Mouse (Mus musculus): ENCODE results near the gene Hs3st4. TPM values are rescaled to one million over a fixed set of nuclear protein-coding genes. Genes with fewer than 3 reads are reported as not detected.

The Hs3st4 gene
- polyA plus RNA-seq, 1 experiment from 2014 or later, result 0.08 TPM

GRCm38 (mm10) chr7:124163301-124163700 is 180.6 kb downstream of the Hs3st4 start:
- Histone ChIP-seq H3K4me2 (replicated peaks; ENCODE audit: low read depth, low read length) (no peak overlapping the region), H3K36me3 (ENCODE audit: control insufficient read depth, insufficient read depth, low read length) (no peaks in the 10 kb centered on the region), H3K4me1 (ENCODE audit: control insufficient read depth, insufficient read depth, low read length) (no peaks in the 10 kb centered on the region), H3K27me3 (ENCODE audit: control insufficient read depth, insufficient read depth, low read length) (no peaks in the 10 kb centered on the region), H3K9me3 (ENCODE audit: control insufficient read depth, low read length) (no peaks in the 10 kb centered on the region), H3K9ac (ENCODE audit: low read depth, low read length) (no peak overlapping the region), H3K27ac (ENCODE audit: low read depth, low read length) (no peak overlapping the region), H3K4me3 (ENCODE audit: low read length) (no peak overlapping the region)
- no peak for ATAC-seq (ENCODE audit: low FRiP score, low TSS enrichment)
- WGBS, result 97% methylated on average over 1 of the region's 1 CpGs

GRCm38 (mm10) chr7:124166229-124166628 is 183.6 kb downstream of the Hs3st4 start:
- Histone ChIP-seq H3K27ac (ENCODE audit: low read depth, low read length) (no peak overlapping the region), H3K4me3 (ENCODE audit: low read length) (no peak overlapping the region), H3K9me3 (ENCODE audit: control insufficient read depth, low read length) (no peaks in the 10 kb centered on the region), H3K9ac (ENCODE audit: low read depth, low read length) (no peak overlapping the region), H3K27me3 (ENCODE audit: control insufficient read depth, insufficient read depth, low read length) (no peaks in the 10 kb centered on the region), H3K36me3 (ENCODE audit: control insufficient read depth, insufficient read depth, low read length) (no peaks in the 10 kb centered on the region), H3K4me1 (ENCODE audit: control insufficient read depth, insufficient read depth, low read length) (no peaks in the 10 kb centered on the region), H3K4me2 (replicated peaks; ENCODE audit: low read depth, low read length) (no peak overlapping the region)
- WGBS, result 65% methylated on average over 1 of the region's 1 CpGs
- no peak for ATAC-seq (ENCODE audit: low FRiP score, low TSS enrichment)

GRCm38 (mm10) chr7:124168796-124169195 is 186.1 kb downstream of the Hs3st4 start:
- no peak overlapping the region for H3K4me2 ChIP-seq (replicated peaks; ENCODE audit: low read depth, low read length)
- no peak overlapping the region for H3K27ac ChIP-seq (ENCODE audit: low read depth, low read length)
- no peak overlapping the region for H3K9ac ChIP-seq (ENCODE audit: low read depth, low read length)
- H3K27me3 ChIP-seq (ENCODE audit: control insufficient read depth, insufficient read depth, low read length), result no peaks in the 10 kb centered on the region
- no peak for ATAC-seq (ENCODE audit: low FRiP score, low TSS enrichment)
- WGBS, result 94% methylated on average over 2 of the region's 2 CpGs
- H3K36me3 ChIP-seq (ENCODE audit: control insufficient read depth, insufficient read depth, low read length), result no peaks in the 10 kb centered on the region
- H3K4me3 ChIP-seq (ENCODE audit: low read length), result no peak overlapping the region
- H3K4me1 ChIP-seq (ENCODE audit: control insufficient read depth, insufficient read depth, low read length), result no peaks in the 10 kb centered on the region
- H3K9me3 ChIP-seq (ENCODE audit: control insufficient read depth, low read length), result no peaks in the 10 kb centered on the region

- WGBS, result 73% methylated on average over 2 of the region's 2 CpGs
- Histone ChIP-seq H3K4me3 (ENCODE audit: low read length) (no peak overlapping the region), H3K9ac (ENCODE audit: low read depth, low read length) (no peak overlapping the region), H3K4me2 (replicated peaks; ENCODE audit: low read depth, low read length) (no peak overlapping the region), H3K4me1 (ENCODE audit: control insufficient read depth, insufficient read depth, low read length) (no peaks in the 10 kb centered on the region), H3K27me3 (ENCODE audit: control insufficient read depth, insufficient read depth, low read length) (no peaks in the 10 kb centered on the region), H3K9me3 (ENCODE audit: control insufficient read depth, low read length) (no peaks in the 10 kb centered on the region), H3K27ac (ENCODE audit: low read depth, low read length) (no peak overlapping the region), H3K36me3 (ENCODE audit: control insufficient read depth, insufficient read depth, low read length) (no peaks in the 10 kb centered on the region)
- ATAC-seq (ENCODE audit: low FRiP score, low TSS enrichment), result no peak
These were observed 187.3 kb downstream of the Hs3st4 start for GRCm38 (mm10) chr7:124170001-124170400.

- no peak for ATAC-seq (ENCODE audit: low FRiP score, low TSS enrichment)
- Histone ChIP-seq H3K9me3 (ENCODE audit: control insufficient read depth, low read length) (no peaks in the 10 kb centered on the region), H3K36me3 (ENCODE audit: control insufficient read depth, insufficient read depth, low read length) (no peaks in the 10 kb centered on the region), H3K4me1 (ENCODE audit: control insufficient read depth, insufficient read depth, low read length) (no peaks in the 10 kb centered on the region), H3K4me3 (ENCODE audit: low read length) (no peak overlapping the region), H3K9ac (ENCODE audit: low read depth, low read length) (no peak overlapping the region), H3K27ac (ENCODE audit: low read depth, low read length) (no peak overlapping the region), H3K4me2 (replicated peaks; ENCODE audit: low read depth, low read length) (no peak overlapping the region), H3K27me3 (ENCODE audit: control insufficient read depth, insufficient read depth, low read length) (no peaks in the 10 kb centered on the region)
These were observed 189.3 kb downstream of the Hs3st4 start for GRCm38 (mm10) chr7:124171992-124172391.

- ATAC-seq (ENCODE audit: low FRiP score, low TSS enrichment), result no peak
- H3K9ac ChIP-seq (ENCODE audit: low read depth, low read length), result no peak overlapping the region
- no peaks in the 10 kb centered on the region for H3K27me3 ChIP-seq (ENCODE audit: control insufficient read depth, insufficient read depth, low read length)
- no peak overlapping the region for H3K4me2 ChIP-seq (replicated peaks; ENCODE audit: low read depth, low read length)
- no peak overlapping the region for H3K27ac ChIP-seq (ENCODE audit: low read depth, low read length)
- 93% methylated on average over 3 of the region's 3 CpGs for WGBS
- no peaks in the 10 kb centered on the region for H3K36me3 ChIP-seq (ENCODE audit: control insufficient read depth, insufficient read depth, low read length)
- H3K9me3 ChIP-seq (ENCODE audit: control insufficient read depth, low read length), result no peaks in the 10 kb centered on the region
- no peak overlapping the region for H3K4me3 ChIP-seq (ENCODE audit: low read length)
- H3K4me1 ChIP-seq (ENCODE audit: control insufficient read depth, insufficient read depth, low read length), result no peaks in the 10 kb centered on the region
These were observed 198.3 kb downstream of the Hs3st4 start for GRCm38 (mm10) chr7:124180926-124181325.

- Histone ChIP-seq H3K27me3 (ENCODE audit: control insufficient read depth, insufficient read depth, low read length) (no peaks in the 10 kb centered on the region), H3K4me1 (ENCODE audit: control insufficient read depth, insufficient read depth, low read length) (no peaks in the 10 kb centered on the region), H3K36me3 (ENCODE audit: control insufficient read depth, insufficient read depth, low read length) (no peaks in the 10 kb centered on the region), H3K27ac (ENCODE audit: low read depth, low read length) (no peak overlapping the region), H3K4me2 (replicated peaks; ENCODE audit: low read depth, low read length) (no peak overlapping the region), H3K4me3 (ENCODE audit: low read length) (no peak overlapping the region), H3K9ac (ENCODE audit: low read depth, low read length) (no peak overlapping the region), H3K9me3 (ENCODE audit: control insufficient read depth, low read length) (no peaks in the 10 kb centered on the region)
- WGBS, result 77% methylated on average over 1 of the region's 1 CpGs
- no peak for ATAC-seq (ENCODE audit: low FRiP score, low TSS enrichment)
These were observed 202.0 kb downstream of the Hs3st4 start for GRCm38 (mm10) chr7:124184693-124185092.

- Histone ChIP-seq H3K9ac (ENCODE audit: low read depth, low read length) (no peak overlapping the region), H3K27me3 (ENCODE audit: control insufficient read depth, insufficient read depth, low read length) (no peaks in the 10 kb centered on the region), H3K27ac (ENCODE audit: low read depth, low read length) (no peak overlapping the region), H3K36me3 (ENCODE audit: control insufficient read depth, insufficient read depth, low read length) (no peaks in the 10 kb centered on the region), H3K4me2 (replicated peaks; ENCODE audit: low read depth, low read length) (no peak overlapping the region), H3K9me3 (ENCODE audit: control insufficient read depth, low read length) (no peaks in the 10 kb centered on the region), H3K4me1 (ENCODE audit: control insufficient read depth, insufficient read depth, low read length) (no peaks in the 10 kb centered on the region), H3K4me3 (ENCODE audit: low read length) (no peak overlapping the region)
- 84% methylated on average over 6 of the region's 6 CpGs for WGBS
- no peak for ATAC-seq (ENCODE audit: low FRiP score, low TSS enrichment)
These were observed 216.3 kb downstream of the Hs3st4 start for GRCm38 (mm10) chr7:124198811-124199570.

GRCm38 (mm10) chr7:124216921-124217320 is 234.3 kb downstream of the Hs3st4 start:
- ATAC-seq (ENCODE audit: low FRiP score, low TSS enrichment), result no peak
- H3K4me2 ChIP-seq (replicated peaks; ENCODE audit: low read depth, low read length), result no peak overlapping the region
- no peaks in the 10 kb centered on the region for H3K27me3 ChIP-seq (ENCODE audit: control insufficient read depth, insufficient read depth, low read length)
- no peak overlapping the region for H3K4me3 ChIP-seq (ENCODE audit: low read length)
- H3K9me3 ChIP-seq (ENCODE audit: control insufficient read depth, low read length), result no peaks in the 10 kb centered on the region
- H3K27ac ChIP-seq (ENCODE audit: low read depth, low read length), result no peak overlapping the region
- H3K36me3 ChIP-seq (ENCODE audit: control insufficient read depth, insufficient read depth, low read length), result no peaks in the 10 kb centered on the region
- WGBS, result 77% methylated on average over 1 of the region's 1 CpGs
- H3K4me1 ChIP-seq (ENCODE audit: control insufficient read depth, insufficient read depth, low read length), result no peaks in the 10 kb centered on the region
- no peak overlapping the region for H3K9ac ChIP-seq (ENCODE audit: low read depth, low read length)

Measured in kidney, embryonic 14.5 days (tissue).